Mouse (Mus musculus): ENCODE data around the gene Jmjd6. TPM values are rescaled to one million over a fixed set of nuclear protein-coding genes. Genes with fewer than 3 reads are reported as not detected.

Jmjd6 gene
- polyA plus RNA-seq, 1 experiment from 2014 or later: 82.8 TPM

- H3K4me1 ChIP-seq (replicated peaks; ENCODE audit: control insufficient read depth, insufficient read depth, low read length): peaks cover 47% of the 10 kb centered on the region
- H3K4me2 ChIP-seq (ENCODE audit: low read length): 0 out of 2 replicates have a peak overlapping the region, but pooled peaks have one; percentile 6
- H3K27me3 ChIP-seq (replicated peaks; ENCODE audit: control insufficient read depth, insufficient read depth, low read length): no peaks in the 10 kb centered on the region
- H3K4me3 ChIP-seq (ENCODE audit: low read depth, low read length): no peak overlapping the region
- ATAC-seq (replicated peaks; ENCODE audit: low FRiP score, low TSS enrichment, low read depth) (0 out of 2 replicates have a peak, but pooled peaks have one; percentile 12), DNase-seq (ENCODE audit: low spot score) (peak; percentile 71)
- no peaks in the 10 kb centered on the region for H3K9me3 ChIP-seq (ENCODE audit: control insufficient read depth, low read length)
- peak overlapping the region; percentile 89 for H3K27ac ChIP-seq (ENCODE audit: low read depth)
- 0 out of 2 replicates have a peak, but pooled peaks cover 2% of the 10 kb centered on the region for H3K36me3 ChIP-seq (ENCODE audit: control insufficient read depth, insufficient read depth, low read length)
- WGBS: 17% methylated on average over 20 of the region's 20 CpGs
- H3K9ac ChIP-seq (ENCODE audit: low read length): peak overlapping the region; percentile 20; the same call in 1 of the 2 replicates
Measured at GRCm38 (mm10) chr11:116814076-116814883, 29.0 kb downstream of the Jmjd6 start.

GRCm38 (mm10) chr11:116813610-116814009 lies 29.6 kb downstream of the Jmjd6 start:
- H3K4me1 ChIP-seq (replicated peaks; ENCODE audit: control insufficient read depth, insufficient read depth, low read length): peaks cover 47% of the 10 kb centered on the region
- 0 out of 2 replicates have a peak overlapping the region, but pooled peaks have one; percentile 6 for H3K4me2 ChIP-seq (ENCODE audit: low read length)
- H3K9ac ChIP-seq (ENCODE audit: low read length): no peak overlapping the region
- WGBS: 81% methylated on average over 13 of the region's 13 CpGs
- H3K27ac ChIP-seq (ENCODE audit: low read depth): peak overlapping the region; percentile 89
- no peak for DNase-seq (ENCODE audit: low spot score)
- no peaks in the 10 kb centered on the region for H3K27me3 ChIP-seq (replicated peaks; ENCODE audit: control insufficient read depth, insufficient read depth, low read length)
- 0 out of 2 replicates have a peak, but pooled peaks cover 5% of the 10 kb centered on the region for H3K36me3 ChIP-seq (ENCODE audit: control insufficient read depth, insufficient read depth, low read length)
- H3K4me3 ChIP-seq (ENCODE audit: low read depth, low read length): no peak overlapping the region
- no peak for ATAC-seq (replicated peaks; ENCODE audit: low FRiP score, low TSS enrichment, low read depth)
- no peaks in the 10 kb centered on the region for H3K9me3 ChIP-seq (ENCODE audit: control insufficient read depth, low read length)

GRCm38 (mm10) chr11:116812793-116813529 lies 30.3 kb downstream of the Jmjd6 start:
- no peak overlapping the region for H3K9ac ChIP-seq (ENCODE audit: low read length)

GRCm38 (mm10) chr11:116810983-116811901 lies 32.0 kb downstream of the Jmjd6 start:
- WGBS: 7% methylated on average over 30 of the region's 32 CpGs
- Histone ChIP-seq H3K27ac (ENCODE audit: low read depth) (peak overlapping the region; percentile 75), H3K27me3 (replicated peaks; ENCODE audit: control insufficient read depth, insufficient read depth, low read length) (no peaks in the 10 kb centered on the region), H3K9me3 (ENCODE audit: control insufficient read depth, low read length) (no peaks in the 10 kb centered on the region), H3K9ac (ENCODE audit: low read length) (0 out of 2 replicates have a peak overlapping the region, but pooled peaks have one; percentile 20), H3K4me1 (replicated peaks; ENCODE audit: control insufficient read depth, insufficient read depth, low read length) (peaks cover 53% of the 10 kb centered on the region), H3K4me3 (ENCODE audit: low read depth, low read length) (peak overlapping the region; percentile 27), H3K4me2 (ENCODE audit: low read length) (peak overlapping the region; percentile 61), H3K36me3 (ENCODE audit: control insufficient read depth, insufficient read depth, low read length) (0 out of 2 replicates have a peak, but pooled peaks cover 5% of the 10 kb centered on the region)
- peak; percentile 82 for ATAC-seq (replicated peaks; ENCODE audit: low FRiP score, low TSS enrichment, low read depth)
- DNase-seq (ENCODE audit: low spot score): peak; percentile 86

More at GRCm38 (mm10) chr11:116812793-116813529, 30.3 kb downstream of the Jmjd6 start:
- Histone ChIP-seq H3K4me2 (ENCODE audit: low read length) (no peak overlapping the region), H3K36me3 (ENCODE audit: control insufficient read depth, insufficient read depth, low read length) (0 out of 2 replicates have a peak, but pooled peaks cover 5% of the 10 kb centered on the region), H3K4me1 (replicated peaks; ENCODE audit: control insufficient read depth, insufficient read depth, low read length) (peaks cover 48% of the 10 kb centered on the region), H3K9me3 (ENCODE audit: control insufficient read depth, low read length) (no peaks in the 10 kb centered on the region), H3K27me3 (replicated peaks; ENCODE audit: control insufficient read depth, insufficient read depth, low read length) (no peaks in the 10 kb centered on the region), H3K27ac (ENCODE audit: low read depth) (peak overlapping the region; percentile 89), H3K4me3 (ENCODE audit: low read depth, low read length) (no peak overlapping the region)
- WGBS: 44% methylated on average over 21 of the region's 21 CpGs
- ATAC-seq (replicated peaks; ENCODE audit: low FRiP score, low TSS enrichment, low read depth) (0 out of 2 replicates have a peak, but pooled peaks have one; percentile 7), DNase-seq (ENCODE audit: low spot score) (peak; percentile 78)

GRCm38 (mm10) chr11:116810528-116810927 lies 32.7 kb downstream of the Jmjd6 start:
- 77% methylated on average over 11 of the region's 11 CpGs for WGBS
- no peak overlapping the region for H3K27ac ChIP-seq (ENCODE audit: low read depth)

GRCm38 (mm10) chr11:116809520-116809919 lies 33.7 kb downstream of the Jmjd6 start:
- Histone ChIP-seq H3K4me1 (replicated peaks; ENCODE audit: control insufficient read depth, insufficient read depth, low read length) (peaks cover 43% of the 10 kb centered on the region), H3K4me2 (ENCODE audit: low read length) (no peak overlapping the region), H3K27ac (ENCODE audit: low read depth) (no peak overlapping the region), H3K4me3 (ENCODE audit: low read depth, low read length) (no peak overlapping the region), H3K9ac (ENCODE audit: low read length) (no peak overlapping the region), H3K9me3 (ENCODE audit: control insufficient read depth, low read length) (no peaks in the 10 kb centered on the region), H3K36me3 (ENCODE audit: control insufficient read depth, insufficient read depth, low read length) (0 out of 2 replicates have a peak, but pooled peaks cover 5% of the 10 kb centered on the region), H3K27me3 (replicated peaks; ENCODE audit: control insufficient read depth, insufficient read depth, low read length) (no peaks in the 10 kb centered on the region)
- DNase-seq (ENCODE audit: low spot score) (no peak), ATAC-seq (replicated peaks; ENCODE audit: low FRiP score, low TSS enrichment, low read depth) (no peak)
- WGBS: 82% methylated on average over 8 of the region's 8 CpGs

More at GRCm38 (mm10) chr11:116810528-116810927, 32.7 kb downstream of the Jmjd6 start:
- no peak for ATAC-seq (replicated peaks; ENCODE audit: low FRiP score, low TSS enrichment, low read depth)
- 0 out of 2 replicates have a peak, but pooled peaks cover 5% of the 10 kb centered on the region for H3K36me3 ChIP-seq (ENCODE audit: control insufficient read depth, insufficient read depth, low read length)
- no peak overlapping the region for H3K4me3 ChIP-seq (ENCODE audit: low read depth, low read length)
- H3K27me3 ChIP-seq (replicated peaks; ENCODE audit: control insufficient read depth, insufficient read depth, low read length): no peaks in the 10 kb centered on the region
- DNase-seq (ENCODE audit: low spot score): no peak
- H3K9ac ChIP-seq (ENCODE audit: low read length): no peak overlapping the region
- H3K9me3 ChIP-seq (ENCODE audit: control insufficient read depth, low read length): no peaks in the 10 kb centered on the region
- peaks cover 52% of the 10 kb centered on the region for H3K4me1 ChIP-seq (replicated peaks; ENCODE audit: control insufficient read depth, insufficient read depth, low read length)
- H3K4me2 ChIP-seq (ENCODE audit: low read length): no peak overlapping the region

- Histone ChIP-seq H3K4me2 (ENCODE audit: low read length) (no peak overlapping the region), H3K4me1 (replicated peaks; ENCODE audit: control insufficient read depth, insufficient read depth, low read length) (peaks cover 37% of the 10 kb centered on the region), H3K4me3 (ENCODE audit: low read depth, low read length) (no peak overlapping the region), H3K9ac (ENCODE audit: low read length) (no peak overlapping the region), H3K27ac (ENCODE audit: low read depth) (no peak overlapping the region), H3K27me3 (replicated peaks; ENCODE audit: control insufficient read depth, insufficient read depth, low read length) (no peaks in the 10 kb centered on the region), H3K9me3 (ENCODE audit: control insufficient read depth, low read length) (no peaks in the 10 kb centered on the region), H3K36me3 (ENCODE audit: control insufficient read depth, insufficient read depth, low read length) (0 out of 2 replicates have a peak, but pooled peaks cover 5% of the 10 kb centered on the region)
- no peak for DNase-seq (ENCODE audit: low spot score)
- 85% methylated on average over 11 of the region's 11 CpGs for WGBS
- no peak for ATAC-seq (replicated peaks; ENCODE audit: low FRiP score, low TSS enrichment, low read depth)
Measured at GRCm38 (mm10) chr11:116808811-116809395, 34.3 kb downstream of the Jmjd6 start.

Measured in intestine, embryonic 14.5 days (tissue).